Mouse (Mus musculus): Measurements from ENCODE around the gene Pla2g15. TPM values are rescaled to one million over a fixed set of nuclear protein-coding genes. Genes with fewer than 3 reads are reported as not detected.

Pla2g15 gene
- polyA plus RNA-seq, 1 experiment from 2014 or later, result 24.0 TPM

GRCm38 (mm10) chr8:106211421-106211820 is 61.2 kb downstream of the Pla2g15 start:
- 5% methylated on average over 13 of the region's 13 CpGs for WGBS
- no peak for ATAC-seq (ENCODE audit: low FRiP score, low read depth)
- Histone ChIP-seq H3K36me3 (peaks cover 26% of the 10 kb centered on the region), H3K9me3 (no peaks in the 10 kb centered on the region), H3K4me2 (peak overlapping the region; percentile 83), H3K4me3 (peak overlapping the region; percentile 82), H3K9ac (peak overlapping the region; percentile 76), H3K27ac (replicated peaks) (peak overlapping the region; percentile 95), H3K4me1 (replicated peaks) (peaks cover 28% of the 10 kb centered on the region), H3K27me3 (no peaks in the 10 kb centered on the region)

GRCm38 (mm10) chr8:106213959-106214358 is 63.8 kb downstream of the Pla2g15 start:
- no peak for ATAC-seq (ENCODE audit: low FRiP score, low read depth)
- Histone ChIP-seq H3K4me3 (no peak overlapping the region), H3K9ac (no peak overlapping the region), H3K9me3 (no peaks in the 10 kb centered on the region), H3K4me1 (replicated peaks) (peaks cover 20% of the 10 kb centered on the region), H3K27me3 (no peaks in the 10 kb centered on the region), H3K4me2 (no peak overlapping the region), H3K36me3 (peaks cover 37% of the 10 kb centered on the region), H3K27ac (replicated peaks) (no peak overlapping the region)
- 89% methylated on average over 3 of the region's 3 CpGs for WGBS

Other genes with a start within 250 kb of the Pla2g15 start
- gene Pskh1, start 250.0 kb upstream of the Pla2g15 start, polyA plus RNA-seq (2015; fragmentation: Nextera tagmentation; extraction: Ambion mirVana), result 11.0 and 11.8 TPM in 2 replicates
- 3.4 and 4.7 TPM in 2 replicates for gene Ctrl, start 216.5 kb upstream of the Pla2g15 start, polyA plus RNA-seq (2015; fragmentation: Nextera tagmentation; extraction: Ambion mirVana)
- gene Psmb10, start 212.0 kb upstream of the Pla2g15 start, polyA plus RNA-seq (2015; fragmentation: Nextera tagmentation; extraction: Ambion mirVana), result 74.7 and 75.2 TPM in 2 replicates
- 4.5 and 5.0 TPM in 2 replicates for gene Lcat, start 207.0 kb upstream of the Pla2g15 start, polyA plus RNA-seq (2015; fragmentation: Nextera tagmentation; extraction: Ambion mirVana)
- gene Slc12a4, start 184.3 kb upstream of the Pla2g15 start, polyA plus RNA-seq (2015; fragmentation: Nextera tagmentation; extraction: Ambion mirVana), result 11.9 and 12.9 TPM in 2 replicates
- gene Dpep3, start 171.0 kb upstream of the Pla2g15 start, polyA plus RNA-seq (2015; fragmentation: Nextera tagmentation; extraction: Ambion mirVana), result not detected in 2 replicates
- gene Dus2, start 159.1 kb upstream of the Pla2g15 start, polyA plus RNA-seq (2015; fragmentation: Nextera tagmentation; extraction: Ambion mirVana), result 27.2 and 29.6 TPM in 2 replicates
- 0.20 TPM in 1 of 2 replicates, not detected in the other for gene Dpep2nb, start 144.4 kb upstream of the Pla2g15 start, polyA plus RNA-seq (2015; fragmentation: Nextera tagmentation; extraction: Ambion mirVana)
- gene Ddx28, start 138.5 kb upstream of the Pla2g15 start, polyA plus RNA-seq (2015; fragmentation: Nextera tagmentation; extraction: Ambion mirVana), result 20.0 and 20.9 TPM in 2 replicates
- gene Nfatc3, start 91.6 kb upstream of the Pla2g15 start, polyA plus RNA-seq (2015; fragmentation: Nextera tagmentation; extraction: Ambion mirVana), result 3.0 and 3.7 TPM in 2 replicates
- gene Esrp2, start 13.4 kb upstream of the Pla2g15 start, polyA plus RNA-seq (2015; fragmentation: Nextera tagmentation; extraction: Ambion mirVana), result 0.17 and 0.21 TPM in 2 replicates
- gene Slc7a6, start 18.5 kb downstream of the Pla2g15 start, polyA plus RNA-seq (2015; fragmentation: Nextera tagmentation; extraction: Ambion mirVana), result 57.7 and 61.0 TPM in 2 replicates
- 31.5 and 34.2 TPM in 2 replicates for gene Slc7a6os, start 60.5 kb downstream of the Pla2g15 start, polyA plus RNA-seq (2015; fragmentation: Nextera tagmentation; extraction: Ambion mirVana)
- 59.5 and 59.9 TPM in 2 replicates for gene Prmt7, start 60.5 kb downstream of the Pla2g15 start, polyA plus RNA-seq (2015; fragmentation: Nextera tagmentation; extraction: Ambion mirVana)
- gene Smpd3, start 187.6 kb downstream of the Pla2g15 start, polyA plus RNA-seq (2015; fragmentation: Nextera tagmentation; extraction: Ambion mirVana), result 52.6 and 57.8 TPM in 2 replicates

Measured in hindbrain, embryonic 15.5 days (tissue).